Mouse (Mus musculus) gastrocnemius, postnatal 36 days (tissue): ENCODE results near the gene Ankrd63. TPM values are rescaled to one million over a fixed set of nuclear protein-coding genes. Genes with fewer than 3 reads are reported as not detected.

Experiments
- DNase-seq, 2 experiments: peaks; one replicate each; pipeline ENCODE4 v3.0.0; 2022
- intact Hi-C: fragments of 180-260 bp; cut with DNase I; formaldehyde crosslinking; loops from one replicate; pipeline ENCODE4 v1.15.1; 2025
- total RNA-seq, 2 experiments: library from RNA; stranded (reverse); gene quantifications; 2 replicates each; pipeline ENCODE4 v1.2.3; 2021

The Ankrd63 gene
- total RNA-seq, 2 experiments from 2014 or later: not detected

DNA sequence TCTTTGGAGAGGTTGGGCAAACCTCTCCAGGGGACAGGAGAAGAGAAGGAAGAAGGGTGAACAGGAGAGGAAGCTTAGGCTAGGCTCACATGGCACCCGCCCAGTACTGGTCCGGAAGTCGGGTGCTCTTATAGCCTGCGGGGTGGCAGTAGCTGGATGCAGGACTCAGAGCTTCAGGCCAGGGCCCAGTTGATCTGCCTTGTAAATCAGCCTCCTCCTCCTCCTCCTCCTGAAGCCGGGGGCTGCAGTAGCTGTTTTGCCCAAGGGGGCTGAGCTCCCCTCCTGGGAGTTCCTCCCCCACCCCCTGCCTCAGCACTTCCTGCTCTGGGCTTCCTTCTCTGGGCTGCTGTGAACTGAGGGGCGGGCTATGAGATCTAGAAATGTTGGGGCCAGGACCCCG, 24.6 kb upstream of the Ankrd63 start, which contains the start of gene Plcb2:
TSS of gene Plcb2 (minus strand) at position 102 of the 400 bp plus-strand sequence.
- DNase-seq: no peak
- intact Hi-C loops: no loop called here

DNA sequence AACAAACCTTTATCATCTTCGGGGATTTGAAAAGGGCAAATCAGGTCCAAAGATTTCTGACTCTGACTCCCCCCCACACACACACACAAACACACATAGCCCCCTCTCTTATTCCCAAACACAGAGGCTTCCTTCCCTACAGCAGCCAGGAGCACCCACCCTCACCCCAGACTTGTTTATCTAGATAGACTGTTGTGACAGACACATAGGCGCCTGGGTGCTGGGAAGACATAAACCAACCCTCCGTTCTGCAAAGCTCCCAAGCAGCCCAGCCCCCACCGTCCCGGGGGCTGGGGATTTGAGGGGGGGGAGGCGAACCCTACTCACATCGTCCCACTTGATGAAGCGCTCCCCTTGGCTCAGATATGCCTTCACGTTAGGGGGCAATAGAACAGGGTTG, 24.1 kb upstream of the Ankrd63 start:
- no peak for DNase-seq
- intact Hi-C loops: no loop called here

DNA sequence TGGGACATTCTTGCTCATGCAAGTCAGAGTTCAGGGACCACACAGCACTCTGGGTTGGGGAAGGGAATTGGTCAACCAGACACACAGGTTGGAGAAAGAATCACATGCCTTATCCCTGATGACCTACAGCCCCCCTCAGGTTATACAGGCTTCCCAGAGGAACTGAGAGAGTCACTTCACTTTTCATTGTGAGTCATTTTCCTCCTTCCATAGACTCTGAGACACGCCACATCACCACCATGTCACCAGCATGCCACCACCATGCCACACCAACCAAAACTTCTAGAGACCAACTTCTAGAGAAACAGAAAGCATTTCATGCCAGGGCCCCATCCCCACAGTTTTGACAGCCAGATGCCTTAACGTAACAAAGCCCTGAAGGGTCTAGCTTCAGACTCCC, 23.1 kb upstream of the Ankrd63 start:
- intact Hi-C loops: no loop called here
- DNase-seq: no peak

DNA sequence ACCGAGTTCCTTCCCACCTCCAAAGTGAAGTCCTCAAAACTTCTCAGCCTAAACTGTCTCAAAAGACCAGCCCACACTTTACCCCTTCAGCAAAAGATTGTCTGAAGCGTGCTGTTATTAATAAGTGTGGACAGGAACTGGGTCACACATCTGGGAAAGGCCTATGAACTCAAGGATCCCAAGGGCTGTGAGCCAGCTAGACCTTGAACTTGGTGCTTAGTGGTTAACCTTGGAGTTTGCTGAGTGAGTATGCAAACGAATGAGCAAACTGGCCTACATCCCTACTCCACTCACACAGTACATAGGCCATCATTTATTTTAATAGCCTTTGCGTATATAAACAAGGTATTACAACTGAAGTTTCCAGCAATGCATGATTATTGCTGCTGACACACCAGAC, 21.7 kb upstream of the Ankrd63 start:
- intact Hi-C loops: no loop called here
- DNase-seq: no peak

DNA sequence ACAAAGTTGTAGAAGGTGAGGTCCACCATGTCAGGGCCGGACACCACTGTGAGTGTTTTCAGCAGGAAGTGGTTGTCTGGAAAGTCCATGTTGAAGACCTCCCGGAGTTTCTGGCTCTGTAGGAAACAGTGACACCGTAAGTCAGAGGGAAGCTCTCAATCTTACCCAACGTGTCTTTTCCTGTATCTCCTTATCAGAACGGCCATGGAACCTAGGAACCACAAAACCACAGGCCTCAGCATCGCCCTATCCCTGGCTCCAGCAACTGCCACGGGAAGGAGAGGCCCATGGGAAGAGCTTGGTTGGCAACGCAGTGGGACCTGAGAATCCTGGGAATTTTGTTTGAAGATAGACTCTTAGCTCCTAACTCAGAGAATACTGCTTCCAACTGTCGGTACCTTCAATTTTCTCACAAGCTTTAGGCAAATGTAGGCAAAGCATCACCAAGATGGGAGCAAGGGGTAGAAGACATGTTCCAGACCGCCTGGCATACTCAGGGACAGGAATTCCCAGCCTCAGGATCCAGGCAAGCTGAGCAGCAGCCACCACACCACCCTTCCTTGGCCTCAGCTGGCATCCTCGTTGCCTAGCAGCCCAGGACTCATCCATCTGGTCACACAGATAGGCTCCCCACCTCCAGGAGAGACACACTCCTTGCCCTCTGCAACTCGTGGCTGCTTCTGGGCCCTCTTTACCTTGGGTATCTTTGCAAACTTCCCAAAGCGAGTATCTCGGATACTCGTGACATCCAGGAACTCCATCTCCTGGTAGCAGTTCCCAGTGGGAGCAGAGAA, 20.1 kb upstream of the Ankrd63 start:
- no peak for DNase-seq

DNA sequence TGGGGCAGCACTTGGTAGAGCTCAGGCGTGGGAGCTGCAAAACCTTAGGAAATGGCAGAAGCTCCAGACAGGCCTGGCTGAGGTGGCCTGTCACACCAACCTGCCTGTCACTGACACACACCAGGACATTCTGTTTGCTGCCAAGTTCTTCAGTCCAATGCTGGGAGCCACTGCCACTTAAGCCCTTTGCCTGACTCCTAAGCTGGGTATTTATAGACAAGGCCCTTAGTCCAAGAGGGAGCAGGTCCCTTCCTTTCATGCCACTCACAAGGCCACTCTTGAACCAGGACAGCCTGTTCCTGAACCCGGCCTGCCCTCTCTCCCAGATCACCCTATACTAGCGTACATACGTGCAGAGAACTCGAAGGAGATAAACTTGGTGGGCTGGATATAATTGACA, 12.9 kb upstream of the Ankrd63 start:
- intact Hi-C loops: no loop called here
- peak in 1 of 2 experiments; percentile 23 for DNase-seq

More for the DNA sequence above, 20.1 kb upstream of the Ankrd63 start:
- intact Hi-C loops: no loop called here

DNA sequence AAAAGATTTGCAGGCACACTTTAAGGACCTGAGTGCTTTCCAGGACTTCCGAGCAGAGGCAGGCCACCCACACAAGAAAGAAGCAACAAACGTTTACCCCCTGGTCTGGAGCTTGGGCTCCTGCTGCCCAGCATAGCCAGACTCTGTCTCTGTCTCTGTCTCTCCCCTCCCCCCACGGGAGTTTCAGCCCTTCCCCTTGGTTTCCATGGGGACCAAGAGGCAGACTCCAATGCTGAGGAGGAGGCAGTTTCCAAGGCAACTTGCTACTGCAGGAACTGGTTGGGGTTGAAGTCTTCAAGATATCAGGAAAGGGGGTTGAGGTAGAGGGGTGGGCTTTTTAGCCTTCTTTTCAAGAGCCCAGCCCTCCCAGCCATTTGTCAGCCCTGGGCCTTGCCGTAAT, 10.5 kb upstream of the Ankrd63 start:
- intact Hi-C loops: no loop called here
- DNase-seq: no peak

DNA sequence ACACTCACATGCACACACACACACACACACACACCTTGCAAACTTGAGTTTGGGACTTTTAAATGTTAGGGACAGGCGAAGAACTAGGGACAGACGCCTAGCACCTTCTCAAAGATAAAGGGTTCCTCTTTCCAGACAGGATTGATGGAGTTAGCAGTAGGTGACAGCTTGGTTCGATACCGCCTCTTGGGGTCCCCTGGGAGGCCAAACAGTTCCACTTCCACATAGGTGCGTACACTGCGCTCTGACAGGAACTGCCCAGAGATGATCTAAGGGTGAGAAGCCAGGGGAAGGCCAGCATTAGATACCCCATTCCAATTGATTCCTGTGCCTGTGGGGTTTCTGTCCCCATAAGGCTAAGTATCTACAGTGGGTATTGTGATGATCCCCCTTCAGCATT, 9.9 kb upstream of the Ankrd63 start:
- intact Hi-C loops: no loop called here
- DNase-seq: no peak

DNA sequence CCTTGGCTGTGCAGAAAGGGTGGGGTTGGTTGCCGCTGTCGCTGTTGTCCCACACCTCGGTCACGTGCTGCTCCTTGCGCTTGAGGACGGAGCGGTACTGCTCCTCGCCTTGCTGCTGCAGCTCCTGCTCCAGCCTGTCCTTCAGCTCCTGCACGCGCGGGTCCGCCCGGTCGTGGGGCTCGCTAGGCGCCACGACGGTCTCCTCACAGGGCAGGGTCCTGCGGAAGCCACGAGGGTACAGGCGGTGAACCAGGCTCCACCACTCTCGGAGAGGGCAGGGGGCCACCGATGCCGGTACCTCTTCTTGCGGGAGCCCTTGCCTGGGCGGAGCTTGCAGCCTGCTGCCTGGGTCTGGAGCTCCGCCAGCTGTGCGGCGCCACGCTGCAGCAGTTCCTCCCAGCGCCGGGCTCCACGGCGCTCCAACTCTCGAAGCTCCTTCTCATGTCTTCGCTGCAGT, 7.3 kb upstream of the Ankrd63 start:
- no peak for DNase-seq
- intact Hi-C loops: no loop called here

DNA sequence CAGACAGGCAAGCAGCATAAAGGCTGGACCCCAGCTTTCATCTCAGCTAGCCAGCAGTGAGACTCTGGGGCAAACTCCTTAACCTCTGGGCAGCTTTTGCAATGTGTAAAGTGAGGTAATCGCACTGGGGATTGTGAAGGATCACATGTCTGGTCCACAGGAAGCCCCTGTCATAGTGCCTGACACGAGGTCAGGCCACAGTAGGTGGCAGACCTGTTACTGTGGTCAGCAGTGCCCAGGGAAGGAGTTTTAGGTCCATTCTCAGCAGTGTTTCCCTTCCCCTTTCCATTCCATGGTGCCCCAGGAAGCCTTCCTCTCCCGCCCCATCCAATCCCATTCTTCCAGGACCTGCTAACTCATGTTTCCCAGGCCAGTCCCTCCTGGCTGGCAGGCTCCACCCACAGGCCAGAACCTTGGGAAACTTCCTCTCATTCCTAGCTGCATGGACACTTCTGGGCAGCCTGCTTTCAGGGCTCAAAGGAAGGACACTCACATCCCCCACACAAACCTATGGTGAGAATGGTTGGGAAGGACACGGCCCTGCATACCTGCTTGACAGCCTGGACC, 6.0 kb upstream of the Ankrd63 start:
- DNase-seq: no peak

DNA sequence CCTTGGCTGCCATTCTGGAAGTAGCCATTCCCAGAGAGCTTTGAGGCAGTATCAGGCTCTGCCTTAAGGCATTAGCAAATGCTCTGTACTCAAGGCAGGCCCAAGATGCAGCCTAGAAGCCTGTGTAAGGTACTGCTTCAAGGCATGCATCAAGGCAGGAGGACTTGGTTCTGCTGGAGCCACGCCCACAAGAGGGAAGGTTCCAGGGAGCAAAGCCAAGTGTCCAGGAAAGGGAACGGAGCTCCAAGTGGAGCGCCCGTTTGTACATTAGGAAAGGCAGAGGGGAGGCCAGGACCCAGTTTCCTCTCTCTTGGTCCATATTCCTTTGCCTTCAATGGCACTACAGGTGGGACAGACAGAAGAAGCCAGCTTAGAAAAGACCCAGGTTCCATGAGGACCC, 4.7 kb upstream of the Ankrd63 start:
- DNase-seq: no peak
- intact Hi-C loops: no loop called here

More for the DNA sequence above, 6.0 kb upstream of the Ankrd63 start:
- intact Hi-C loops: no loop called here

DNA sequence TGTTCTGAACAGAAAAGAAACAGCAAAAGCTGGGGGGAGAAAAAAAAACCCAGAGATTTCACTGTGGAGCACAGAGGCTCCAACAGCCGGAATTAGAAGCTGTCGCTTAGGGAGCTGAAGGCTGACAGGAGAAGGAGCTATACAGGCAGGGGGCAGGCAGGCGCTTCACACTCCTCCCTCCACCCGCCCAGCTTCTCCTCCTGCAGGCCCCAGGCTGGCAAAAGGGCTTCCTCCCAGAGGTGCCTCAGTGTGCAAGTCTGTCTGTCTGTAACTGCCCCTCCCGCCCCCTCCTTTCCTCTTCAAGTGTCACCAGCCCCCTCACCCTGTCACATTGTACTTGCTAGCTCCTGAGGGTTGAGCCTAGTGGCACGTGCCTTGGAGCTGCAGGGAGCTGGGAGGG, 2.7 kb upstream of the Ankrd63 start:
- no peak for DNase-seq
- intact Hi-C loops: no loop called here

DNA sequence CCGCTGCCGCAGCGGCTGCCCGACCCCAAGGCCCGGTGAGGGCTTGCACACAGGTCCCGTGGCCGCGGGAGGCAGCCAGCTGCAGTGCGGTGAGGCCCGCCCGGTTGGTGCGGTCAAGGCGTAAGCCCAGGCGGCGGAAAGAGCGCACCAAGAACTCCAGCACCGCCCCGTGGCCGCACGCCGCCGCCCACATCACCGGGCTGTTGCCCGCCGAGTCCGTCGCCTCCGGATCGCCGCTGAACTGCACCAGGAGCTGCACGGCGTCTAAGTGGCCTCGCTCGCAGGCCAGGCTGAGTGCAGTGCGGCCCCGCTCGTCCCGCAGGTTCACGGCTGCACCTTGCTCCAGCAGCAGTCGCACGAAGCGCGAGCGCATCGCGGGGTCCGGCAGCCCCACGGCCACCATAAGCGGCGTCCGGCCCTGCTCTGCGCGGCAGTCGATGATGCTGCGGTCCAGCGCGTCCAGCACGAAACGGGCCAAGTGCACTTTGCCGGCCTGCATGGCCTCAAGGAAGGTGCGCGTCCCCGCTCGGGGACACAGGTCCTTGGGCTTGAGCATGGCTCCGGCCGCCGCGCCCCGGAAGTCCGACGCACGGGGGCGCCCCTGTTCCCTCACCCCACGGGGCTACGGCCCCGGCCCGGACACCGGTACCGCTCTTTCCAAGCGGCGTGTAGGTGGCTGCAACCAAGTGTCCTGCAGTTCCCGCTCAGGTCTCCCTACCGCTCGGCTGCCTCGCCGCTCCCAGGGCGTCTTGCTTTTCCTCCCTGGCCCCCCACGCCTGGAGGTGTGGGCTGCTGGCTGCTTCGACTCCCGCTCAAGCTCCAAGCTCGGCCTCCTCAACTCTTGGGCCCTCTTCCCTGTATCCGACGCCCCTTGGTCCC, 641 bp downstream of the Ankrd63 start:
- intact Hi-C loops: loop anchor here (5.0 kb wide), 1 partner anchor 74 kb away; the partner anchor contains the start of gene Disp2
- DNase-seq: peak in 1 of 2 experiments; percentile 37

DNA sequence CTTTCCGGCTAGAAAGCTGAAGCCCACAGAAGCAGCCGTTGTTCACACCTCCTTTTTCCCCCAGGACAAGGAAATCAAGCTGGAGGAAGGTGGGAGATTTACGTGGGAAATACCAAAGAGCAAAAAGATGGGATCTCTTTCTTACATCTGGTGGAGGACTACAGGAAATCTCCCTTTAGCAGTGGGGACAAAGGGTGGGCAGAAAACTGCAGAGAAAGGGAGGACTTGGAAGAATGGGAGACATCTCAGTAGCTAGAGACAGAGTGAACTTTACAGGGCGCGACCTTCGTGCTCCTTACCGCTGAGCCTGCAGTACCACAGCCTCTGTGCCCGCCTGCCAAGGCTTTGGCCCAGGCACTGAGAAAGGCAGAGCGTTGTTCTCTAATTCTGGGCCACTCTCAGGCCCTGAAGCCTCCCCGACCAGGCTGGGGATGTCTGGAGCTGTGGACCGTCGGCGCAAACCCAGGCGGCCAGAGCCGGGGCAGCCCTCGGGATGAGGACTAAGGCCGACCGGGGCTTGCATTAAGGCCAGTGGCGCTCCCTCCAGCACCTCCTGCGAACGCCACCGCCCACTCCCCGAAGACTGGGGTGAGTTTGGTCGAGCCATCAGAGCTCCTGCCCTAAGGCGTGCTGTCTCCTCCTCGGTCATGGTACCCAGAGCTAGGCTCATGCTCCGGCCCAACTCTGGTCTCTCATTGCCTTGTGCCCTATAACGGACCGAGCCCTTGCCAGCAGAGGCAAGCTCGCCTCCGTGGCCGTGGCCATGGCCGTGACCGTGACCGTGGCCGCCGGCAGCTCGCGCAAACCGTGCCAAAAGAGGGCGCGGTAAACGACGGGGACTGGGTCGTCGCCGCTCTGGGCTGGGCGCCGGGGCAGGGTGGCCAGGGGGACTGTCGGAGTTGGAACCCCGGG, 1.5 kb downstream of the Ankrd63 start:
- intact Hi-C loops: loop anchor here (5.0 kb wide), 1 partner anchor 75 kb away; the partner anchor contains the start of gene Disp2
- no peak for DNase-seq

DNA sequence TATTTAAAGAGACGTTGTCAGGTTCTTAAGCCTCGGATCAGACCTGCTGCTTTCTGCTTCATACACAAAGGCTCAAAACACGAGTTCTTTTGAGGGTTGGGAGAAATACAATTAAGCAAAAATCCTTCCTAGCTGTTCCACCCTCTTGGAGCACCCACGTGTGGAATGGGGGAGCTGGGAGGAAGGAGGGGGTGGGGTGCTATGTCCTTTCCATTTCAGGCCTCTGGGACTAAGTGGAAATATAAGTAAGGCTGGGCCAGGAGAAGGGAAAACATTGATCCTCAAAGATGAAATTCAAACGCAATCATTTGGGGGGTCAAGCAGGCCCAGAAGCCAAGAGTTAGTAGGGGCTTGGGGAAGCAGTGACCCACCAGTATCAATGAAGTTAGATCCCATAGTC, 2.6 kb downstream of the Ankrd63 start:
- intact Hi-C loops: loop anchor here (5.0 kb wide), 1 partner anchor 76 kb away; the partner anchor contains the start of gene Disp2
- DNase-seq: no peak

DNA sequence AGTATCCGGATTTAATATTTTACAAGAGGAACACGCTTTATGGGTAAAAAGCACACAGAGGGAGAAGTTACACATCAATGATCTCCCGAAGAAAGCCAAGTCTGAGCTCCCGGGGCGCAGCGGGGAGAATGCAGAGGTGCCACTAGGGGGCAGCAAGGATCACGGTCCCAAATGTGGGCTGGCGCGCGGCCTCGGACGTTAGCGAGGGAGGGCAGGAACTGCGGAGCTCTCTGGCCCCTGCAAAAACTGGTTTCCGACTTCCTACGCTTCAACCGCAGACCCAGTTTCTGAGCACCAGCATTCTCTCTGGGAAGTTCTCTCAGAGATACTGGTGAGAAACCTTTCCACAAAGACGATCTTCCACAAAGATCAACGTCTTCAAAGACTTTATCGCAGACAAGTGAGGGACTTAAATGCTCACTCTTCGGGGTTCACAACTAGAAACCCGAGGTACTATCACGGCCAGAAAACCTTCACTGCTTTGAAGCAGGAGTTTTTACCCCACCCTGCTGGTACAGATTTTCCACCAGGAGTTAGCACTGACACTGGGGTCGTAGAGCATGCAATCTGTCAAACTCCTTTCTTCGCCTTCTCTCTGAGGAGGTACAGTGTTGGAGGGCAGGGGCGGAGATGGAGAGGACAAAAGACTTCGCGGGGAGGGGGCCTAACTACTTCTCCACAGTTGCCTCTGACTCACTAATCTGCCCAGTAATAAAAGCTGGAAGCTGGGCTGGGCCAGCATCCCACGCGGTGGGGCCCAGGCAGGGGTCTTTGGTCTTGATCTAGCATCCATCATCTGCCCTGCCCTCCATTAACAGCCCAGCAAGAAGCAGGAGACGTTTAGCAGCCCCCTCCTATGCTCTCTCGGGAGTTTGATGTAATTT, 3.3 kb downstream of the Ankrd63 start:
- peak; percentile 72 to 80 for DNase-seq
- intact Hi-C loops: loop anchor here (1.0 to 5.0 kb wide), 2 partner anchors 30 to 77 kb away; partner anchors contain the start of gene Disp2

DNA sequence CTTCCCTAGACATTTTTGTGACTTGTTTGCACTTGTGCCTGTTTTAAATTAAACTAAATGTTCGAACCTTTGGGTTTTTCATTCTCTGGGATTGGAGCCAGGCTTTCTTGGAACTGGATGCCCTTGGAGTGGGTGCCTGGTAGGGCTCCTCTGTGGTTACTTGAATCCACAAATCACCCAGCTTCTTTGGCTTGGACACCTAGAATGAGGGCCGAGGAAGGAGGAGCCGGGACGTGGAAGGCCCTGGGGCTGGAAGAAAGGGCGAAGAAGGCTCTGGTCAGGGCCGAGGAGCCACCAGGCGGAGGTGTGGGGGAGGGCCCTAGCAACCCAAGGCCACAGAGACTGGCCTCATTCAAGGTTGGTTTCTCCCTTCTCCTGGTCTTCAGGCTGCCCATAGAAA, 5.8 kb downstream of the Ankrd63 start:
- intact Hi-C loops: no loop called here
- DNase-seq: no peak

DNA sequence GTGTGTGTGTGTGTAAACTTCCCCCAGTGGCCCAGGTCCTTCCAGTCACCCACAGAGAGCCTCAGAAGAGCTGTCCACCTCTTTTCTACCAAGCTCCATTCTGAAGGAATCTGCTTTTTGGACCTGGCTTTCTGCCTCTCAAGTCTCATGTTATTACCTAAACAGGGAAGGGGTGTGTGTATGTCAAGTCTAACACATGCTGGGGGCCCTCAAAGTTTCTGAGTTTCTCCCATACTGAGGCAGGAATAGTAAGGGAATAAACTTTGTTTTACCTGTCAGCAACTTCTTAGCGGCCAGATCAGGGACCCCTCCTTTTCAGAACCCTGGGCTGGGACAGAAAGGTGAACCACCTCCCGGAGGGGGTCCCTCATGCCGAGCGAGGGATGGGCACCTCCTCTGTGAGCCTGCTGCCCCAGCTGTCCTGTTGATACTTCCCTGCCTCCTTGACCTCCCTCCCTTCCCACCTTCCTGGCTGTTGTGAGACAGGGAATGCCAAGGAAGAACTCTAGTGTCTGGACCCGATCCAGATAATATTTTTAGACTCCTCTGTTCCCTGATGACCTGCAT, 6.4 kb downstream of the Ankrd63 start:
- intact Hi-C loops: no loop called here
- DNase-seq: no peak
